Mouse (Mus musculus) right cerebral cortex, postnatal 4 days (tissue): ENCODE data around the gene Tpmt.

ENCODE experiments used
- DNase-seq: peaks from one replicate; pipeline ENCODE4 v3.0.0-alpha.2; 2022

Tpmt gene

GRCm38 (mm10) chr13:47040061-47040460 lies 4.5 kb downstream of the Tpmt start:
- no peak for DNase-seq

DNA sequence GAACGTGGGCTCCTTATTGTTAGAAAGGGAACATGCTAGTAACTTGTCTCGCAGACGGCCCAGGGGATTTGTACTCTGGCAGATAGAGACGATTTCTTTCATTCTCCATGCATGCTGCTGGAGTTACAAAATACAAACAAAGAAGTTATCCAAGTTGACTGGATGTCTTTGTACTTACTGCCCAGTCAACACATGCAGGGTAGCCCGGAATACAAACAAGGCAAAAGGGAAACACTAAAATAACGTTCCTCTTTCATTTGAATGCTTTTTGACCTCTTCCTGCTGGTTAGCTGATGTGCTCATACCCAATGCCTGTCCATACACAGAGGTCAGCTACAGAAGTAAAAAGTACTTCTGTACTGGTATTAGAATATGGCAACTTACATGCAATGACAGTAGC lies 6.6 kb downstream of the Tpmt start:
- no peak for DNase-seq

- DNase-seq = no peak
These were observed 10.9 kb downstream of the Tpmt start for GRCm38 (mm10) chr13:47033602-47034001.

- DNase-seq = no peak
These were observed 14.0 kb downstream of the Tpmt start for GRCm38 (mm10) chr13:47030376-47031107.

DNA sequence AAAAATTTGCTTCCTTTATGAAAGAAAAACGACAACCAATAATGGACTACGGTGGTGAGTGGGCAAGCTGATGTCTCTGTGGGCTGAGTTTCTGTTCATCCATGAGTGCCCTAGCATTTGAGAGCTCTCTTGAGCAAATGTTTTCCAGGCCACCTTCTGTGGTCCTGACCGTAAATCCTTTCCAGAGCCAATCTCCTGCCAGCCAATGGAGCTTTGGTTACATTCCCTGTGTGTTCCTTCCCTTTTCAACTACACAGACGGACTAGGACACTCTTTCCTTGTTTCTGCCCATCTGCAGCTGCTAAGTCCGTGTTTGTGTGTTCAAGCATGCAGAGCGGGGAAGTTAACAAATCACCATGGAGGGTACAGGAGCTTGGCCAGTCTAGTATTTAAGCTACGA lies 23.7 kb downstream of the Tpmt start:
- no peak for DNase-seq

DNA sequence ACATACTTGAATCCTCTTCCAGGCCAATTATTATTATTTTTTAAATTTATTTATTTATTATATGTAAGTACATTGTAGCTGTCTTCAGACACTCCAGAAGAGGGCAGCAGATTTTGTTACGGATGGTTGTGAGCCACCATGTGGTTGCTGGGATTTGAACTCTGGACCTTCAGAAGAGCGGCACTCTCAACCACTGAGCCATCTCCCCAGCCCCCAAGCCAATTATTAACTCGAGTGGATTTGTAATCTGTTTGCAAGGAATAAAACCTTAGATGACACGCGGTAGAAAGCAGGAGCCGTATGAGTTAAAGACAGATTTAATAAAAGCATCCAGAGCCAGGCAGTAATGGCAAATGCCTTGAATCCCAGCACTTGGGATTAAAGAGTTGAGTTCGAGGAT lies 24.8 kb downstream of the Tpmt start:
- no peak for DNase-seq

GRCm38 (mm10) chr13:47017259-47017658 lies 27.3 kb downstream of the Tpmt start:
- peak; percentile 54 for DNase-seq

GRCm38 (mm10) chr13:47015195-47015501 lies 29.4 kb downstream of the Tpmt start:
- DNase-seq = no peak

- DNase-seq = peak; percentile 85
These were observed 30.0 kb downstream of the Tpmt start, which contains the start of gene Nhlrc1 for GRCm38 (mm10) chr13:47014334-47015194. TSS of gene Nhlrc1 (minus strand) at chr13:47014850.

- no peak for DNase-seq
These were observed 30.8 kb downstream of the Tpmt start for GRCm38 (mm10) chr13:47013740-47014139.

DNA sequence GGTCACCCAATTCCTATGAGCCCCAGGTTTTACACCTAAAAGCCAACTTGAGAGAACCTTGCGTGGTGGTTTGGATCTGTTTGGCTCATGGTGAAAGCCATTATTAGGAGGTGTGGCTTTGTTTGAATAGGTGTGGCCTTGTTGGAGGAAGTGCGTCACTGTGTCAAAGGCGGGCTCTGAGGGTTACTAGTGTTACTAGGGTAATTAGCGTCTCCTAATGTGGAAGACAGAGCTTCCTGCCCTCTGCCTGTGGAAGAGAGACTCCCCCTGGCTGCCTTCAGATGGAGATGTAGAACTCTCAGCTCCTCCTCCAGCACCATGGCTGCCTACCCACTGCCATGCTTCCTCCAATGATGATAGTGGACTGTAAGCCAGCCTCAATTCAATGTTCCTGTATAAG lies 42.9 kb downstream of the Tpmt start:
- no peak for DNase-seq

DNA sequence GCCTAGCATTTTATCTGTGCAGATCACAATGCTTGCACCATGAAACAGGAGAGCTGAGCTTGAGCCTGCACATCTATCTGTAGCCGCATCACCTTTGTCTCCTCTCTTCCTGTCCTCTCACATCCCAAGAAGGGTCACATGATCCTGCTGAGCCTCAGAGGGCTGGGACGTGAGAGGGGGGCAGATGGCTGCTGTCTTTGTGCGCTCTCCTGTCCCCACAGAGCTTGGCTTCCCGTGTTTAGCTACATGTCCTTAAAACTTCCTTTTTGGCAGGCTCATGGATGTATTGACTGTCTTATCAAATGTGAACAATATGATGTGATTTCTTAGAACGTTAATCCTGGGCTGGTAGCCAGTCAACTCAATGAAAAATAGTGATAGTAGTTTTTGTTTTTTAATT lies 45.0 kb downstream of the Tpmt start:
- no peak for DNase-seq

GRCm38 (mm10) chr13:46997355-46997754 lies 47.2 kb downstream of the Tpmt start:
- no peak for DNase-seq

- DNase-seq = no peak
These were observed 51.3 kb downstream of the Tpmt start for GRCm38 (mm10) chr13:46993274-46993551.

DNA sequence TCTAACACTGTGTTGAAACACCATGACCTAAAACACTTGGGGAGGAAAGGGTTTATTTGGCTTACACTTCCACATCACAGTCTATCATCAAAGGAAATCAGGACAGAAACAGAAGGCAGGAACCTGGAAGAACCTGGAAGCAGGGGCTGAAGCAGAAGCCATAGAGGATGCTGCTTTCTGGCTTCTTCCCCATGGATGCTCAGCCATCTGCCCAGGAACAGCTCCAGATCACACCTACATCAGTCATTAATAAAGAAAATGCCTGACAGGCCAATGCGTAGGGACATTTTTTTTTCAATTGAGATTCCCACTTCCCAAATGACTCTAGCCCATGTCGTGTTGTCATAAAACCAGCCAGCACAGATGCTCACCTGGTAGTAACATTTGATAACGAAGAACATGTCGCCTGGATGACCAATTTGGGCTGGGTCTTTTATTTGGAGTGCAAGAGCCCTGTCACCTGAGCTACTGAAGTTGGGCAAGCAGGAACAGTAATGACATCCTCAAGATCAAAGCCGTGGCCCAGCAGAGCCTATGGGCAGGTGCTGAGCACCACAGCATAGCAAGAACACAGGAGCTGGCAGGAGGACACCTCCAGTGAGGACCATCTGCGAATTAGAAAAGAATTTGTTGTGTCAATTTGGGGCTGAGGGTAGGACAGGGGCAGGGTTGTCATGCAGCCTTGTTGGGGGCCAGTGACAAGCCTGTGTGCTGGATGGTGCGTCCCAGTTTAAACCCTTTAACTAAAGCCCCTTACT lies 51.8 kb downstream of the Tpmt start:
- no peak for DNase-seq

- DNase-seq = no peak
These were observed 54.0 kb downstream of the Tpmt start for GRCm38 (mm10) chr13:46990376-46991011.

DNA sequence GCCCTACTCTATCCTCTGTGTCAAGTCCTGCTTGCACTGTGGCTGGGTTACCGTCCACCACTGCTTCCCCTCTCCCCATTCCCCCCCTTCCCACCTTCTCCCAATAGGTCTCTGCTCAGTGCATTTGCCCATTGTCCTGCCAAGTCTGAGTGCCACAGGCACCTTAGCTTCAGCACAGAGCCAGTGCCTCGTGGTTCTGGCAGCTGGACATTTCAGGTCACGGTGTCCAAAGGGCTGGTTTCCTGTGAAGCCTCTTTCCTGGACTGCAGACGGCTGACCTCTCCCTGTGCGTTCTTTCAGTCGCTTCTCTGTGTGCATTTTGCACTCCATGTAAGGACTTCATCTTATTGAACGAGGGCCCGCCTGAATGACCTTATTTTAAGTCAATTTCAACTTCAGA lies 56.6 kb downstream of the Tpmt start:
- no peak for DNase-seq

DNA sequence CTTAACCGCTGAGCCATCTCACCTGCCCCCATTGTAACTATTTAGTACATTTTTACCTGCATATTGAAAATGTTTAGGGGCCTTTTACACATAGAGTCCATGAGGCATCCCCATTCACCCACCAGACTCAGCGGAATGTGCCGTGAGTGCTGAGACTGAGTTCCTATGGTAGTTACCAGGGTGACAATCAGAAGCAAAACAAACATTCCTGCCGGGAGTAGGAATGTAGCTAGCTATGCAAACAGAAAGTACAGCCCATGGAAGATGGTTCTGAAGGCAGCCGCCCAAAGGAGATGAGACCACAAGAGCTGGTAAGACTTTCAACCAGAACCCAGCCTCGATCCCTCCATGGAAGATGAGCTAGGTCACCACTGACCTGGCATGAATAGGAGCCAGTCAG lies 58.3 kb downstream of the Tpmt start:
- no peak for DNase-seq

GRCm38 (mm10) chr13:46983878-46984277 lies 60.7 kb downstream of the Tpmt start:
- no peak for DNase-seq

- no peak for DNase-seq
These were observed 64.6 kb downstream of the Tpmt start for GRCm38 (mm10) chr13:46979836-46980490.

DNA sequence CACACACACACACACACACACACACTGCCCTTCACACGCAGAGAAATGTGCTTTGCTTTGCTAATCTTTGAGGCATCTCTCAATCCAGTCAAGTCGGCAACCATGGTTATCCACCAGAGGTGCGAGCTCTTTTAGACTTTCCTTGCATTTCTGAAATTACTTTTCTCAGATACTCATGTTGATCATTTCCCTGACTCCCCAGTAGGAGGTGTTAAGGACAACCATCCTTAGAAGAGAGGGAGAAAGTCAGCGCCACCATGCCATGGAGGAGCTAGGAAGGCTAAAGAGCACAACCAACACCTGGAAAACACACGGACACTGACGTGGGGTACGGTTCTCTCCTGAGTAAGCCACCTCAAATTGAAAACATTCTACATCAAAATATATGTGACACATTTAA lies 68.0 kb downstream of the Tpmt start:
- no peak for DNase-seq

DNA sequence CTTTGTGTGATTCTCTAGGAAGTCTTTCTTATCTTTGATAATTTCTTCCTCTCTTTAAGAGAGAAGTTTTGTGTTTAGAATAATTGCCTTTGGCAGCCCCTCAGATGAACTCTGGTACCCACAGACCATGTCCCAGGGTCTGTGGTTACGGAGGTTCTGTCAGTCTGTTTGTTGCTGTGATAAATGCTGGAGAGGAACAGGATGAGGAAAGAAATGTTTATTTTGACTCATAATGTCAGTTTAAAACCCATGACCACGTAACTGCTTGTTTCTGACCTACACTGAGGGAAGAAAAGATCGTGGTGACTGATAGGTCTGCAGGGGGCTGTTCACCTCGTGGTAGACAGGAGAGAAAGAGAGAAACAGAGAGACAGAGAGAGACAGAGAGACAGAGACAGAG lies 68.6 kb downstream of the Tpmt start:
- DNase-seq = no peak

- no peak for DNase-seq
These were observed 69.4 kb downstream of the Tpmt start for GRCm38 (mm10) chr13:46975031-46975551.
